Mouse (Mus musculus) C2C12 (cell line): Measurements from ENCODE around the gene Ccdc142. TPM values are rescaled to one million over a fixed set of nuclear protein-coding genes. Genes with fewer than 3 reads are reported as not detected.
A peak's percentile ranks its signal among the peaks of the same experiment; 100 is the strongest.

Experiments used
- H3K27me3 ChIP-seq: one replicate; pipeline ENCODE4 v1.6.1; 2011; ENCODE audit not compliant: control insufficient read depth, insufficient read depth, insufficient read length
- H3K36me3 ChIP-seq: one replicate; pipeline ENCODE4 v1.6.1; 2011; ENCODE audit not compliant: control insufficient read depth, insufficient read depth
- H3K4me3 ChIP-seq: one replicate; pipeline ENCODE4 v1.5.1; 2011; ENCODE audit warnings: mild to moderate bottlenecking, control low read depth; ENCODE audit not compliant: poor library complexity, insufficient read depth, severe bottlenecking
- H3K79me2 ChIP-seq: one replicate; pipeline ENCODE4 v1.6.1; 2011; ENCODE audit not compliant: control insufficient read depth, insufficient read depth
- H3K79me3 ChIP-seq: one replicate; pipeline ENCODE4 v1.6.1; 2011; ENCODE audit warnings: low read depth, control low read depth
- H3ac ChIP-seq: one replicate; pipeline ENCODE3; 2011; ENCODE audit warnings: low read depth; ENCODE audit not compliant: control insufficient read depth, insufficient read length
- CEBPB ChIP-seq: IDR thresholded peaks from one replicate; pipeline ENCODE4 v1.6.1; 2011; ENCODE audit warnings: low read depth, mild to moderate bottlenecking, control low read depth, moderate library complexity
- CTCF ChIP-seq: IDR thresholded peaks from one replicate; pipeline ENCODE4 v1.5.1; 2011; ENCODE audit not compliant: control insufficient read depth, insufficient read depth, insufficient read length
- FOSL1 ChIP-seq: IDR thresholded peaks from one replicate; pipeline ENCODE4 v1.8.0; 2011; ENCODE audit warnings: mild to moderate bottlenecking, low read length; ENCODE audit not compliant: poor library complexity, insufficient read depth, severe bottlenecking
- MAX ChIP-seq: IDR thresholded peaks from one replicate; pipeline ENCODE4 v1.6.1; 2011; ENCODE audit warnings: mild to moderate bottlenecking, control low read depth
- MYOD1 ChIP-seq: IDR thresholded peaks from one replicate; pipeline ENCODE4 v1.6.1; 2011; ENCODE audit warnings: low read depth; ENCODE audit not compliant: control insufficient read depth, insufficient read length
- MYOG ChIP-seq: IDR thresholded peaks from one replicate; pipeline ENCODE4 v1.6.1; 2011; ENCODE audit not compliant: control insufficient read depth, insufficient read length; ENCODE audit errors: extremely low read depth
- USF1 ChIP-seq: IDR thresholded peaks from one replicate; pipeline ENCODE4 v1.6.1; 2011; ENCODE audit warnings: low read depth, mild to moderate bottlenecking, control low read depth, moderate library complexity
- polyA plus RNA-seq: library from polyadenylated mRNA; unstranded; fragments of >200 nt; fragmentation: generic; extraction: Trizol; gene quantifications from one replicate; pipeline ENCODE4 v1.2.1, GENCODE M21; 2012; ENCODE audit warnings: missing spikeins

The Ccdc142 gene
- polyA plus RNA-seq, 1 experiment, result 0.75 TPM

DNA sequence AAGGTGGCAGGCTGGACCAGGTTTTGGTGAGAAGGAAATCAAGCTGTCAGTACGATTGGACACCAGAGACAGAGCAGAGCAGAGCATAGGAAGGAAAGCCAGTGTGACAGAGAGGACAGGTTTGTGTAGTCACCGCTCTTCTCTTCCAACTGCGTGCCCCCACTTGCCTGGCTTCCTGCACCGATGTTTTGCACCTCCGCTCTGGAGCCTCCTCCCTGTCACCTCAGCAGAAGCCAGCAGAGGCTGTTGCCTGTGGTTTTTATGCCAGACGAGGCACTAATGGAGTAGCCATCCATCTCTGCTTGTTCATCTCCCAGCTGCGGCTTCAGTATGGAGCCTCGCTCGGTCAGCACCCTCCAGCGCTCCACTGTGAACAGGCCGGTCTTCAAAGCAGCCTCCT is 41.5 kb downstream of the Ccdc142 start:
- Histone ChIP-seq H3K4me3 (no peak overlapping the region), H3K79me2 (peaks cover 84% of the 10 kb centered on the region), H3ac (peak overlapping the region; percentile 2), H3K79me3 (peaks cover 34% of the 10 kb centered on the region), H3K36me3 (peaks cover 28% of the 10 kb centered on the region), H3K27me3 (no peaks in the 10 kb centered on the region)
- TF ChIP-seq FOSL1 (no peak), USF1 (no peak), CEBPB (no peak)

DNA sequence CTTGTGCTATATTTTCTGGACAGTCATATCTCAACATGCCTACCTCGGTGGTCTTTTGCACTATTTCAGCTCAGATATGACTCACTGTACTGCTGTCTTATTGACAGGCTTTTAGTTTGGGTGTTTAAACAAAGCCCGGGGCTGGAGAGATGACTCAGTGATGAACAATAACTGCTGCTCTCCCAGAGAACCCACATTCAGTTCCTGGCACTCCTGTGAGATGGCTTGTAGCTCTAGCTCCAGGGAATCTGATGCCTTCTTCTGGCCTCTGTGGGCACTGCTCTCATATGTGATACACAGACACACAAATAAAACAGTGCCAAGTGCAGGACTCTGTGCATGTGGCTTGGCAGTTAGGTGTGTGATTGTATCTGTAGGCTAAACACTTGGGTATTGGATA is 43.8 kb downstream of the Ccdc142 start:
- H3K79me2 ChIP-seq, result peaks cover 61% of the 10 kb centered on the region
- peaks cover 29% of the 10 kb centered on the region for H3K36me3 ChIP-seq

DNA sequence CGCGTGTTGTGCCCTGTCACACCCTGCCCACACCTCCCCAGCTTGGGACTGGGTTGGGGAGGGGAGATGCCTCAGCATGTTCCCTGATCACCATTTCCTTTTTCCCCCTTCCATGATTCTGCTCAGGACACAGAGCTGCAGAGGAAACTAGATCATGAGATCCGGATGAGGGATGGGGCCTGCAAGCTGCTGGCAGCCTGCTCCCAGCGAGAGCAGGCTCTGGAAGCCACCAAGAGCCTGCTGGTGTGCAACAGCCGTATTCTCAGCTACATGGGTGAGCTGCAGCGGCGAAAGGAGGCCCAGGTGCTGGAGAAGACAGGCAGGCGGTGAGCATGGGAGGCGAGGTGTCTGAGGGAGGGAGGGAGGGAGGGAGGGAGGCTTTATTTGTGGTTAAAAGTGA is 44.4 kb downstream of the Ccdc142 start:
- Histone ChIP-seq H3K4me3 (no peak overlapping the region), H3K79me3 (peaks cover 10% of the 10 kb centered on the region), H3ac (no peak overlapping the region), H3K36me3 (peaks cover 29% of the 10 kb centered on the region), H3K79me2 (peaks cover 55% of the 10 kb centered on the region), H3K27me3 (no peaks in the 10 kb centered on the region)
- TF ChIP-seq MYOG (no peak), MYOD1 (no peak), FOSL1 (no peak), CTCF (no peak)

More for the DNA sequence above, 43.8 kb downstream of the Ccdc142 start:
- no peak for TF ChIP-seq CEBPB
- peak; percentile 4 for TF ChIP-seq CTCF
- TF ChIP-seq MYOG, result no peak
- TF ChIP-seq FOSL1, result peak; percentile 98
- TF ChIP-seq MAX, result peak; percentile 32
- no peak for TF ChIP-seq USF1
- no peak for TF ChIP-seq MYOD1
- no peak overlapping the region for H3K4me3 ChIP-seq
- H3K79me3 ChIP-seq, result peaks cover 14% of the 10 kb centered on the region
- H3ac ChIP-seq, result no peak overlapping the region
- H3K27me3 ChIP-seq, result no peaks in the 10 kb centered on the region

DNA sequence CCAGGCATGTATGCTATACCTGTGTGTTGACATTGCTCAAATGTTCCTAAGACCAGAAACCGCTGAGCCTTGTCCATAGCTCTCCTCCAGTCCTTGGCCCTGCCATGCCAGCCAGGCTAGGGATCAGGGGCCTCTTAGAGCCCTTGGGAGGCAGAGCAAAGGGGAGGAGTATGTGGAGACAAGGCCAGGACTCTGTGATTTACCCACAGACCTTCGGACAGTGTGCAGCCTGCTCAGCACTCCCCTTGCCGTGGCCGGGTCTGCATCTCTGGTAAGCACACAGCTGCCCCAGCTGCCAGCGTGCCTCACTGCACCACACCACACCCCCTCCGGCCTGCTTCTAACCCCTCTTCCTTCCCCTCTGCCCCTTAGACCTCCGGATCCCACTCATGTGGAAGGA is 45.9 kb downstream of the Ccdc142 start:
- H3K27me3 ChIP-seq, result no peaks in the 10 kb centered on the region
- peaks cover 40% of the 10 kb centered on the region for H3K79me2 ChIP-seq
- TF ChIP-seq MYOD1 (no peak), CTCF (no peak), MAX (no peak), USF1 (no peak), FOSL1 (no peak), MYOG (no peak), CEBPB (no peak)
- no peak overlapping the region for H3ac ChIP-seq
- H3K36me3 ChIP-seq, result peaks cover 37% of the 10 kb centered on the region
- peaks cover 10% of the 10 kb centered on the region for H3K79me3 ChIP-seq
- H3K4me3 ChIP-seq, result no peak overlapping the region

DNA sequence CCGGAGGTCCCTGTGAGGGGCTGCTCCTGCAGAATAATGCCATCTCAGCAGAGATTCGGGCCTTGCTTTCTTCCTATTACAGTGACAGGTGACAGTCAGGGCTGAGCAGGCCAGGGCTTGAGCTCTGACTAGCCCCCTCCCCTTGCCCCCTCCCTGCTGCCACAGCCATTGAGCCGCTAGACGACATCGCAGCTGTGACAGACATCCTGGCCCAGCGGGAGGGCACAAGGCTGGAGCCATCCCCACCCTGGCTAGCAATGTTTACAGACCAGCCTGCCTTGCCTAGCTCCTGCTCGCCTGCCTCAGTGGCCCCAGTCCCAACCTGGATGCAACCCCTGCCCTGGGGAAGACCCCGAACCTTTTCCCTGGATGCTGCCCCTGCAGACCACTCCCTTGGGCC is 50.3 kb downstream of the Ccdc142 start:
- Histone ChIP-seq H3K27me3 (no peaks in the 10 kb centered on the region), H3ac (no peak overlapping the region), H3K4me3 (no peak overlapping the region), H3K79me3 (peaks cover 2% of the 10 kb centered on the region), H3K36me3 (peaks cover 40% of the 10 kb centered on the region), H3K79me2 (peaks cover 5% of the 10 kb centered on the region)
- TF ChIP-seq MYOG, result no peak
- no peak for TF ChIP-seq MYOD1
- TF ChIP-seq FOSL1, result no peak
- TF ChIP-seq CEBPB, result no peak
- TF ChIP-seq CTCF, result no peak
- no peak for TF ChIP-seq USF1
- TF ChIP-seq MAX, result no peak

DNA sequence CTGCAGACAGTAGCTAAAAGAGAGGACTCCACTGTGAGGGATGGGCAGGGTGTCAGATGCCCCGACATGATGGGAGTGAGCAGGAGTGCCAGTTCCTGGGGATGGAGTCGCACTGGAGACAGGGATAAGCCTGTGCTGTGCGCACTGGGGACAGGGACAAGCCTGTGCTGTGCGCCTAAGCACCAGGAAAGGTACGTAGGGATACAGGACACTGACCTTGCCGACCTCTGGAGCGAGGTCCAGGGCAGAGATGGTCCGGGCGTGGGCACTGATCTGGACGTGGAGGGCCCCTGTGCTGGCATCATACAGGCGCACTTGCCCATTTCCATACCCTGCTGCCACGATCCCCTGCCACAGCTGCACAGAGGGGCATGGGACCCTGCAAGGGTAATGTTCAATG is 51.6 kb downstream of the Ccdc142 start:
- H3K36me3 ChIP-seq, result peaks cover 27% of the 10 kb centered on the region

More for the DNA sequence above, 51.6 kb downstream of the Ccdc142 start:
- Histone ChIP-seq H3K27me3 (no peaks in the 10 kb centered on the region), H3ac (no peak overlapping the region), H3K79me2 (no peaks in the 10 kb centered on the region), H3K79me3 (peaks cover 2% of the 10 kb centered on the region), H3K4me3 (no peak overlapping the region)
- TF ChIP-seq CEBPB, result no peak
- no peak for TF ChIP-seq CTCF
- no peak for TF ChIP-seq MAX
- TF ChIP-seq MYOD1, result no peak
